Comparison of ENCODE assay signal across 20 mouse cellular contexts in the genomic region with DNA sequence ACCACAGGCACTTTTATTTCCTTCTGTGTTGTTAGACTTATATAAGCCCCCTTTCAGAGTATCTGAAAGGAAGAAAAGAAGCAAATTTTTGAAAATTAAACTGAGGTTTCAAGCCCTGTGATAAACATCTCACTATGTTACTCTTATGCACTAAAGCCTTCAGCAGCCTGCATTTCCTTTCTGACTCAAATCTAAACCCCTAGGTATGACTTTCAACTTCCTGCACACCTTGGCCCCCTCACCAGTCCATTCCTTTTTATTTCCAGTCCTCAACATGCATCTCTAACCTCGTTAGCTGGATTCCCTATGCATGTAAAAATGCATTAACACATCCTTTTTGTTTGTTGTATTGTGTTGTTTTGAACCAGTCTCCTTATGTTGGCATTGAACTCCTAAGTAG.
"Had no signal": no experiment of that assay in that cellular context is flagged by ENCODE, and none has a peak within 500 bp of the region (broad histone marks: within the 10 kb centered on the region; RNA-seq: fewer than 3 reads in every experiment).

No protein-coding gene starts in this region.

- H3K4me3 ChIP-seq: midbrain, embryonic 10.5 days; midbrain, embryonic 12.5 days; myocyte; neural tube, embryonic 13.5 days; neural tube, embryonic 15.5 days; stomach, embryonic 15.5 days had no signal

- DNase-seq: lung, adult 18-20 months; lung, embryonic 14.5 days; lung, postnatal 10 days; lung, postnatal 4 days; midbrain, embryonic 14.5 days; retina, postnatal 1 day; right cerebral cortex, adult 18-20 months; right cerebral cortex, postnatal 25 days; right cerebral cortex, postnatal 4 days; thymus, adult 2 months; thymus, postnatal 25 days; thymus, postnatal 4 days had no signal

- H3K27ac ChIP-seq: midbrain, embryonic 10.5 days; midbrain, embryonic 12.5 days; neural tube, embryonic 13.5 days; neural tube, embryonic 15.5 days; stomach, embryonic 15.5 days; stomach, postnatal 0 days had no signal

- ATAC-seq: midbrain, embryonic 16.5 days had no signal
